Mouse (Mus musculus) kidney, adult 2 months (tissue): ENCODE results near the gene Recql. TPM values are rescaled to one million over a fixed set of nuclear protein-coding genes. Genes with fewer than 3 reads are reported as not detected.

Experiments
- DNase-seq: peaks from one replicate; pipeline ENCODE4 v3.0.0; 2021
- H3K27ac ChIP-seq: fragments of 200-500 bp; 2 replicates; pipeline ENCODE4 v1.5.1; 2012; ENCODE audit warnings: low read depth, low read length, control low read depth, inconsistent platforms; ENCODE audit not compliant: insufficient read depth
- H3K27me3 ChIP-seq: fragments of 200-500 bp; replicated peaks from 2 replicates; pipeline ENCODE4 v1.6.1; 2012; ENCODE audit warnings: mild to moderate bottlenecking, moderate library complexity, low read length, inconsistent platforms; ENCODE audit not compliant: control insufficient read depth, insufficient read depth
- H3K36me3 ChIP-seq: fragments of 200-500 bp; 2 replicates; pipeline ENCODE4 v1.6.1; 2012; ENCODE audit warnings: mild to moderate bottlenecking, moderate library complexity, low read length, inconsistent platforms; ENCODE audit not compliant: control insufficient read depth, insufficient read depth
- H3K4me1 ChIP-seq: fragments of 200-500 bp; 2 replicates; pipeline ENCODE4 v1.6.1; 2011; ENCODE audit warnings: low read length; ENCODE audit not compliant: control insufficient read depth, insufficient read depth
- H3K4me3 ChIP-seq: fragments of 200-500 bp; 2 replicates; pipeline ENCODE4 v1.5.1; 2011; ENCODE audit warnings: mild to moderate bottlenecking, low read depth, low read length, control low read depth; ENCODE audit not compliant: insufficient read depth
- CTCF ChIP-seq: fragments of 200-500 bp; conservative IDR thresholded peaks from 2 replicates; pipeline ENCODE4 v1.5.1; 2011; ENCODE audit warnings: low read depth, mild to moderate bottlenecking, control low read depth, low read length, moderate library complexity, mixed read lengths; ENCODE audit not compliant: insufficient read depth, insufficient read length
- POLR2A ChIP-seq: fragments of 200-500 bp; IDR thresholded peaks from one replicate; pipeline ENCODE4 v1.6.1; 2011; ENCODE audit warnings: low read depth, low read length, control low read depth
- WGBS: fragments of 180-500 bp; shearing (Covaris S2); methylation state at CpG from one replicate; pipeline ENCODE4 v1.1.7; 2018; 5-methylcytosine and 5-hydroxymethylcytosine counted together
- polyA plus RNA-seq: library from polyadenylated mRNA; depleted of rRNA; stranded (reverse); fragments of >200 nt; gene quantifications from 2 replicates; pipeline ENCODE4 v1.2.3, GENCODE M21; 2012

The Recql gene
- polyA plus RNA-seq, 1 experiment = 4.4 TPM

- Histone ChIP-seq H3K36me3 (no peaks in the 10 kb centered on the region), H3K27me3 (no peaks in the 10 kb centered on the region), H3K4me3 (no peak overlapping the region), H3K4me1 (no peaks in the 10 kb centered on the region), H3K27ac (no peak overlapping the region)
- WGBS = 82% methylated on average over 7 of the region's 7 CpGs
- DNase-seq = no peak
- no peak for TF ChIP-seq CTCF
- no peak for TF ChIP-seq POLR2A
Observed at GRCm38 (mm10) chr6:142381615-142382014, 5.3 kb downstream of the Recql start.

- DNase-seq = no peak
- no peaks in the 10 kb centered on the region for H3K4me1 ChIP-seq
Observed at GRCm38 (mm10) chr6:142379961-142380360, 6.9 kb downstream of the Recql start.

GRCm38 (mm10) chr6:142378576-142379330, 8.1 kb downstream of the Recql start:
- no peak for DNase-seq
- Histone ChIP-seq H3K27ac (no peak overlapping the region), H3K36me3 (no peaks in the 10 kb centered on the region; the same call in 1 of the 2 replicates), H3K4me3 (no peak overlapping the region), H3K4me1 (no peaks in the 10 kb centered on the region), H3K27me3 (no peaks in the 10 kb centered on the region)
- TF ChIP-seq POLR2A (no peak), CTCF (no peak)
- WGBS = 90% methylated on average over 8 of the region's 8 CpGs

More at GRCm38 (mm10) chr6:142379961-142380360, 6.9 kb downstream of the Recql start:
- TF ChIP-seq POLR2A (no peak), CTCF (no peak)
- Histone ChIP-seq H3K27me3 (no peaks in the 10 kb centered on the region), H3K36me3 (no peaks in the 10 kb centered on the region), H3K4me3 (no peak overlapping the region), H3K27ac (no peak overlapping the region)
- 74% methylated on average over 6 of the region's 6 CpGs for WGBS

- Histone ChIP-seq H3K27me3 (no peaks in the 10 kb centered on the region), H3K4me3 (no peak overlapping the region), H3K27ac (no peak overlapping the region), H3K36me3 (no peaks in the 10 kb centered on the region; the same call in 1 of the 2 replicates), H3K4me1 (no peaks in the 10 kb centered on the region)
- TF ChIP-seq CTCF (no peak), POLR2A (no peak)
- DNase-seq = no peak
- WGBS = 23% methylated on average over 1 of the region's 1 CpGs
Observed at GRCm38 (mm10) chr6:142377081-142377480, 9.8 kb downstream of the Recql start.

- TF ChIP-seq POLR2A (no peak), CTCF (no peak)
- 85% methylated on average over 3 of the region's 3 CpGs for WGBS
- Histone ChIP-seq H3K36me3 (peaks cover 1% of the 10 kb centered on the region), H3K4me1 (no peaks in the 10 kb centered on the region), H3K27ac (no peak overlapping the region), H3K4me3 (no peak overlapping the region), H3K27me3 (no peaks in the 10 kb centered on the region)
- DNase-seq = no peak
Observed at GRCm38 (mm10) chr6:142369568-142369967, 17.3 kb downstream of the Recql start.

GRCm38 (mm10) chr6:142367565-142367964, 19.3 kb downstream of the Recql start:
- H3K4me1 ChIP-seq = no peaks in the 10 kb centered on the region
- H3K27me3 ChIP-seq = no peaks in the 10 kb centered on the region
- whole genome bisulfite sequencing = 89% methylated on average over 3 of the region's 3 CpGs
- no peak overlapping the region for H3K27ac ChIP-seq
- no peak overlapping the region for H3K4me3 ChIP-seq
- TF ChIP-seq CTCF = no peak
- TF ChIP-seq POLR2A = no peak
- peaks cover 2% of the 10 kb centered on the region for H3K36me3 ChIP-seq
- no peak for DNase-seq

GRCm38 (mm10) chr6:142366473-142367018, 20.3 kb downstream of the Recql start:
- no peaks in the 10 kb centered on the region for H3K4me1 ChIP-seq
- no peak overlapping the region for H3K4me3 ChIP-seq
- H3K36me3 ChIP-seq = peaks cover 3% of the 10 kb centered on the region
- TF ChIP-seq CTCF (no peak), POLR2A (no peak)
- H3K27me3 ChIP-seq = no peaks in the 10 kb centered on the region
- WGBS = 86% methylated on average over 10 of the region's 10 CpGs
- DNase-seq = no peak
- H3K27ac ChIP-seq = no peak overlapping the region
